Mouse (Mus musculus) liver, embryonic 16.5 days (tissue): ENCODE results near the gene Zfp266. TPM values are rescaled to one million over a fixed set of nuclear protein-coding genes. Genes with fewer than 3 reads are reported as not detected.
A peak's percentile ranks its signal among the peaks of the same experiment; 100 is the strongest.
"Not testable (repeated sequence)": the region's sequence is repeated elsewhere in the genome, so short reads cannot be mapped to it uniquely, and the experiment has no call there.

Experiments used
- ATAC-seq: fragments of 200-750 bp; cut with Nextera tagmentation; 2 replicates; pipeline ENCODE4 v1.8.0; 2017; ENCODE audit warnings: low read depth, mild to moderate bottlenecking, moderate number of reproducible peaks, moderate library complexity
- H3K27ac ChIP-seq: fragments of 300-500 bp; sonication (generic); 2 replicates; pipeline ENCODE4 v1.5.1; 2014; ENCODE audit warnings: mild to moderate bottlenecking, low read length
- H3K27me3 ChIP-seq: fragments of 300-500 bp; sonication (generic); 2 replicates; pipeline ENCODE4 v1.6.1; 2014; ENCODE audit warnings: low read depth, low read length, mixed read lengths; ENCODE audit not compliant: control insufficient read depth, insufficient read depth
- H3K36me3 ChIP-seq: fragments of 300-500 bp; sonication (generic); 2 replicates; pipeline ENCODE4 v1.6.1; 2014; ENCODE audit warnings: mild to moderate bottlenecking; ENCODE audit not compliant: control insufficient read depth, insufficient read depth
- H3K4me1 ChIP-seq: fragments of 300-500 bp; sonication (generic); 2 replicates; pipeline ENCODE4 v1.6.1; 2014; ENCODE audit warnings: low read depth, low read length, mixed read lengths; ENCODE audit not compliant: control insufficient read depth
- H3K4me2 ChIP-seq: fragments of 300-500 bp; sonication (generic); 2 replicates; pipeline ENCODE4 v1.6.1; 2014; ENCODE audit warnings: low read depth, low read length, mixed read lengths
- H3K4me3 ChIP-seq: fragments of 300-500 bp; sonication (generic); 2 replicates; pipeline ENCODE4 v1.5.1; 2014; ENCODE audit warnings: low read depth, mild to moderate bottlenecking, low read length
- H3K9ac ChIP-seq: fragments of 300-500 bp; sonication (generic); 2 replicates; pipeline ENCODE4 v1.6.1; 2014; ENCODE audit warnings: low read depth, low read length
- H3K9me3 ChIP-seq: fragments of 300-500 bp; sonication (generic); replicated peaks from 2 replicates; pipeline ENCODE4 v1.6.1; 2016; ENCODE audit warnings: low read length; ENCODE audit not compliant: control insufficient read depth
- WGBS: fragments of 180-500 bp; shearing (Covaris S2); extraction: QIAGEN DNeasy Blood & Tissue Kit; methylation state at CpG from one replicate; pipeline ENCODE4 v1.1.7; 2014; ENCODE audit not compliant: insufficient replicate concordance; 5-methylcytosine and 5-hydroxymethylcytosine counted together
- polyA plus RNA-seq: library from polyadenylated mRNA; unstranded; fragments of >200 nt; fragmentation: Nextera tagmentation; extraction: Ambion mirVana; gene quantifications from 2 replicates; pipeline ENCODE4 v1.2.1, GENCODE M21; 2015

Gene Zfp266
- 12.0 and 13.5 TPM in 2 replicates for polyA plus RNA-seq

- Histone ChIP-seq H3K9me3 (no peaks in the 10 kb centered on the region), H3K27me3 (no peaks in the 10 kb centered on the region), H3K4me1 (peaks cover 11% of the 10 kb centered on the region), H3K4me3 (peak within 1 kb of the TSS; percentile 93), H3K27ac (peak within 1 kb of the TSS; percentile 92), H3K4me2 (peak within 1 kb of the TSS; percentile 87), H3K9ac (peak within 1 kb of the TSS; percentile 82), H3K36me3 (no peaks in the 10 kb centered on the region)
- WGBS, result under 1% methylated on average over 46 of the region's 46 CpGs
- peak; percentile 92 for ATAC-seq
These were observed at the start of gene Zfp266 for GRCm38 (mm10) chr9:20521306-20521957. Gene Zfp266 (minus strand): TSS chr9:20521417.

GRCm38 (mm10) chr9:20565326-20566030 lies 44.3 kb upstream of the Zfp266 start:
- not testable (repeated sequence) for H3K4me1 ChIP-seq, ATAC-seq, H3K9ac ChIP-seq, H3K4me2 ChIP-seq, H3K27me3 ChIP-seq, H3K9me3 ChIP-seq, H3K27ac ChIP-seq, H3K4me3 ChIP-seq, H3K36me3 ChIP-seq
- WGBS, result 47% methylated on average over 3 of the region's 3 CpGs

- H3K4me2 ChIP-seq, result no peak overlapping the region
- H3K9me3 ChIP-seq, result no peaks in the 10 kb centered on the region
- H3K4me1 ChIP-seq, result no peaks in the 10 kb centered on the region
- ATAC-seq, result no peak
- H3K36me3 ChIP-seq, result no peaks in the 10 kb centered on the region
- H3K27ac ChIP-seq, result no peak overlapping the region
- H3K9ac ChIP-seq, result no peak overlapping the region
- no peaks in the 10 kb centered on the region for H3K27me3 ChIP-seq
- H3K4me3 ChIP-seq, result no peak overlapping the region
- 70% methylated on average over 5 of the region's 5 CpGs for WGBS
These were observed 41.0 kb upstream of the Zfp266 start for GRCm38 (mm10) chr9:20562177-20562576.

GRCm38 (mm10) chr9:20552698-20553097 lies 31.5 kb upstream of the Zfp266 start:
- no peaks in the 10 kb centered on the region for H3K36me3 ChIP-seq
- H3K4me2 ChIP-seq, result no peak overlapping the region
- no peak overlapping the region for H3K4me3 ChIP-seq
- no peaks in the 10 kb centered on the region for H3K27me3 ChIP-seq
- no peak overlapping the region for H3K9ac ChIP-seq
- 44% methylated on average over 1 of the region's 1 CpGs for WGBS
- no peaks in the 10 kb centered on the region for H3K9me3 ChIP-seq
- H3K4me1 ChIP-seq, result no peaks in the 10 kb centered on the region
- no peak overlapping the region for H3K27ac ChIP-seq
- ATAC-seq, result no peak

GRCm38 (mm10) chr9:20551781-20552275 lies 30.6 kb upstream of the Zfp266 start:
- ATAC-seq, result no peak
- H3K9me3 ChIP-seq, result no peaks in the 10 kb centered on the region
- 56% methylated on average over 5 of the region's 5 CpGs for WGBS
- H3K27ac ChIP-seq, result no peak overlapping the region
- H3K4me1 ChIP-seq, result no peaks in the 10 kb centered on the region
- no peak overlapping the region for H3K9ac ChIP-seq
- H3K4me3 ChIP-seq, result no peak overlapping the region
- H3K4me2 ChIP-seq, result no peak overlapping the region
- H3K36me3 ChIP-seq, result no peaks in the 10 kb centered on the region
- no peaks in the 10 kb centered on the region for H3K27me3 ChIP-seq

- peak overlapping the region; percentile 58 for H3K9ac ChIP-seq
- H3K27ac ChIP-seq, result peak overlapping the region; percentile 64; the same call in 1 of the 2 replicates
- H3K9me3 ChIP-seq, result no peaks in the 10 kb centered on the region
- H3K36me3 ChIP-seq, result no peaks in the 10 kb centered on the region
- no peak for ATAC-seq
- no peaks in the 10 kb centered on the region; the same call in 1 of the 2 replicates for H3K27me3 ChIP-seq
- peak overlapping the region; percentile 79 for H3K4me2 ChIP-seq
- no peaks in the 10 kb centered on the region; the same call in 1 of the 2 replicates for H3K4me1 ChIP-seq
- peak overlapping the region; percentile 57 for H3K4me3 ChIP-seq
- 14% methylated on average over 8 of the region's 8 CpGs for WGBS
These were observed 23.9 kb upstream of the Zfp266 start for GRCm38 (mm10) chr9:20545151-20545550.

- Histone ChIP-seq H3K27ac (peak overlapping the region; percentile 64), H3K9me3 (no peaks in the 10 kb centered on the region), H3K4me2 (peak overlapping the region; percentile 79), H3K27me3 (no peaks in the 10 kb centered on the region; the same call in 1 of the 2 replicates), H3K9ac (peak overlapping the region; percentile 58), H3K4me1 (no peaks in the 10 kb centered on the region; the same call in 1 of the 2 replicates), H3K4me3 (peak overlapping the region; percentile 57), H3K36me3 (no peaks in the 10 kb centered on the region)
- peak; percentile 90 for ATAC-seq
- 4% methylated on average over 43 of the region's 43 CpGs for WGBS
These were observed 23.0 kb upstream of the Zfp266 start for GRCm38 (mm10) chr9:20544070-20544821.

GRCm38 (mm10) chr9:20543496-20543895 lies 22.3 kb upstream of the Zfp266 start:
- WGBS, result 46% methylated on average over 6 of the region's 6 CpGs
- no peak overlapping the region for H3K4me2 ChIP-seq
- no peak overlapping the region for H3K9ac ChIP-seq
- H3K4me1 ChIP-seq, result no peaks in the 10 kb centered on the region; the same call in 1 of the 2 replicates
- H3K9me3 ChIP-seq, result no peaks in the 10 kb centered on the region
- H3K27ac ChIP-seq, result peak overlapping the region; percentile 25; the same call in 1 of the 2 replicates
- no peak for ATAC-seq
- no peaks in the 10 kb centered on the region for H3K36me3 ChIP-seq
- no peak overlapping the region for H3K4me3 ChIP-seq
- H3K27me3 ChIP-seq, result no peaks in the 10 kb centered on the region; the same call in 1 of the 2 replicates
